Mouse (Mus musculus): Measurements from ENCODE around the gene Opcml.

Opcml gene

GRCm38 (mm10) chr9:28911571-28912185 is 1121.1 kb downstream of the Opcml start:
- in situ Hi-C loops (cut with MseI, MboI), result no loop called here

GRCm38 (mm10) chr9:28932069-28932468 is 1141.5 kb downstream of the Opcml start:
- in situ Hi-C loops (cut with MseI, MboI), result no loop called here

GRCm38 (mm10) chr9:28937163-28937562 is 1146.6 kb downstream of the Opcml start:
- in situ Hi-C loops (cut with MseI, MboI), result no loop called here

GRCm38 (mm10) chr9:28937980-28938379 is 1147.4 kb downstream of the Opcml start:
- in situ Hi-C loops (cut with MseI, MboI), result no loop called here

GRCm38 (mm10) chr9:28940901-28941300 is 1150.3 kb downstream of the Opcml start:
- in situ Hi-C loops (cut with MseI, MboI), result no loop called here

GRCm38 (mm10) chr9:28969455-28969854 is 1178.9 kb downstream of the Opcml start:
- in situ Hi-C loops (cut with MseI, MboI), result no loop called here

All from mouse trophoblast stem cell (cell line).